Mouse (Mus musculus) frontal cortex, adult (tissue): Measurements from ENCODE around the gene Rps15a.

Experiments used
- ATAC-seq: cut with Nextera tagmentation; 2 replicates; pipeline ENCODE4 v1.9.2; 2017; ENCODE audit warnings: mild to moderate bottlenecking, moderate library complexity, mixed read lengths; ENCODE audit not compliant: low TSS enrichment

Gene Rps15a

DNA sequence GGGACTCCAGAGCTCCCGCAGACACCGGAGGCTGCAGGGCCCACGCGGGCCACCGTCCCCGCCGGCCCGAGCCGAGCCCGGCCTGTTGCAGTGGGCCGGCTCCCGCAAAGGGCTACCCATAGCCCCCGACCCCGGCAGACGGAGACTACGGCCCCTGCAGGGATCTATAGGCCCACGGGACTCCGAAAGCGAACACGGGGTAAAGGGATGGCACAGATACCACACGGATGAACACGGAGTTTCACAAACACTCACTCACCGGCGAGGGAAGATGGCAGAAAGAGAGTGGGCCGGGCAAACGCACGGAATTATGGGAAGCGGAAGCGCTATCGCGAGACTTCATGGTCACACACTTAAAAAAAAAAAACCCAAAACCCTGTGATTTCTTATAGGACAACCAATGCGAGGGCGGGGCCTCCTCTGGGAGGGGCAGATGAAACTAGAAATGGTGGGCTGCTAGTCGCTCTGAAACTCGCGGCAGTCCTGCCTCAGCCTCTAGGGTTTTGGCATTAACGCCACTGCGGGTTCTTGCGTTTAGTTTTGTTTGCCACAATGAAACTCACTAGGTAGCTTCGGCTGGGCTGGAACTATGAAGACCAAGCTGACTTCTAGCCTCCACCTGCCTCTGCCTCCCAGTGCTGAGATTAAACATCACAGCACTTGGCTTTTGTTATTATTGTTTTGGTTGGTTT is at the start of gene Rps15a:
Gene Rps15a (minus strand): TSS at position 312 of the 692 bp plus-strand sequence.
- peak; percentile 91 for ATAC-seq

DNA sequence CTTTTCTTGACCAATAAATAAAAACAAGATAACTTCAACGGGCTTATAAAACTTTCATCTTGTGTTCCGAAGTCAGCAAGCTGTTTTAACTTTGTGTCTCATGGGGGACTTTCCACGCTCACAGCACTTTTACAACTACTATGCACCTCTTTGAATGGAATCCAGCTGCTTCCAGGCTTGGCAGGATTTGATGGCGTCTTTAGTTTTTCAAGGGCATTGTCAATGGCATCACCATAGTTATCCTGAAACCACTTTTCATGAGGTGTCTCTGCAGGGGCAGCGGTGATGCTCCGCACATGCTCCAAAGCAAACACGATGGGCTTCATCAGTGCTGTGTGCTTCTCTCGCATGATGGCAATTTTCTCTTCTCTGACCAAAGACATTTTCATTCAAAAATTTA is 47.0 kb upstream of the Rps15a start:
- no peak for ATAC-seq

DNA sequence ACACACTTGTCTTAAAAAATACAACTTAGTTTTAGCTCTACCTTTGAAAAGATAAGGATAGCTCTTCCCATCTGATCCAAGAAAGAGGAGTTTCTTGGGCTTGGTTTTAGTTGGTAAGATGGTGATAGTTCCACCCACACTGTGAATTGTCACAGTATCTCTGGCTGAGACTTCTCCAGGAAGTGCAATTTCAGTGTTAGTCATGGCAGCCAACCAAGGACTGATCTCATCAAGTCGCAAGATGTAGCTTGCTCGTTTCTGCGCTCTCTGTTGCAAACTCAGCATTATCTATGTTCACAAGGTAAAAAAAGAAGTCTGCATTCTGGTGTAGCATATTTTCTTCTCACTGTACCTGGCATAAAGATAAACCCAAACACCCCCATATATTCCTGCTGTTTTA is 44.1 kb upstream of the Rps15a start:
- ATAC-seq: peak; percentile 99

DNA sequence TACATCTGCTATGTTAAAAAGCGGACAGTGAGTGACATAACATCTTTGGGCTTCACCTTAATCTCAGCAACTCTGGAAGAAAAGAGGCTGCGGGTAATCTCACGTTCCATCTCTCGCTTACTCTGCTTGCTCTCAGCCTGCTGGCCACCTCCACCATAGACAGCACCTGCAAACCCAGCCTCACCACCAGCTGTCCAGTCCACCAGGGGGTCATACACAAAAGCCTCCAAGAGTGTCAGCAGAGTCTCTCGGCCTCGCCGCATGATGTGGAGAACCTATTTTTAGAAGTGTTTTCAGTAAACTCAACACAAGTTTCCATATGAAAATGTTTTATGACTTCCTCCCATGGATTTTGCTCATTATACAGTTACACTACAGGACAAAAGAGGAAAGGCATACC is 40.5 kb upstream of the Rps15a start:
- ATAC-seq: no peak

DNA sequence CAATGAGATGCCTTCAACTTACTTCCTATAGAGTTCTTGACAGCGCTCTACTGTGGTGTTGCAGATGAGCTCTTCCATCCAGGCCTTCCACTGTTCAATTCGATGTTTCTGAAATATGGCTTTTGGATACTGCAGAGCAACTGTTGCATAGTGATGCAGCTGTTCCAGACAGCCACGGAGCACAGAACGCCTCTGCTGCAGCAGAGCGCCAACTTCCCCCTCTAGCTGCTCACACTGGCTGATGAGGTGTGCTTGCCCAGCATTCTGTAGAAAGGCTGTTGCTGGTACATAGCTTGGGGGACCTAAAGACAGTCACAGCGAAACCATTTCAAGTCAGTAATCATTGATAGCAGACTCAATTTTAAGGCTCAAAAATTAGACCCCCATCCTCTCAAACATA is 38.2 kb upstream of the Rps15a start:
- ATAC-seq: peak; percentile 95

DNA sequence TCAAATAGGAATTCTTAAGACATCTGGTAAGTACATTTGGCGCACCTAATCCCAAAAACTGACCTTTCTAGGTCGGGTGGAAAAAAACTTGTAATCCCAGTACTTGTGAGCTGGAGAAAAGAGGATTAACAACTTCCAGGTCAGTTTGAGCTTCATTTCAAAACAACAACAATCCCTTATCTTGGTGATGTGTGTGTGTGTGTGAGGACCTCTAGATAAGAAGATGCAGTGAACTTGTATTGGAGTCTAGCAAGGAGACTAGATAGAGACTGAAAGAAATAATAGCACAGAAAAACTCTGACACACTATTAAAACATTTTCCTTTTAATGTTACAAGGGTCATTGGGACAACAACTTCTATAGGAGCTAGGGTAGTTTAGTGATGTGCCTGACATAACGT is 27.6 kb upstream of the Rps15a start:
- ATAC-seq: no peak

DNA sequence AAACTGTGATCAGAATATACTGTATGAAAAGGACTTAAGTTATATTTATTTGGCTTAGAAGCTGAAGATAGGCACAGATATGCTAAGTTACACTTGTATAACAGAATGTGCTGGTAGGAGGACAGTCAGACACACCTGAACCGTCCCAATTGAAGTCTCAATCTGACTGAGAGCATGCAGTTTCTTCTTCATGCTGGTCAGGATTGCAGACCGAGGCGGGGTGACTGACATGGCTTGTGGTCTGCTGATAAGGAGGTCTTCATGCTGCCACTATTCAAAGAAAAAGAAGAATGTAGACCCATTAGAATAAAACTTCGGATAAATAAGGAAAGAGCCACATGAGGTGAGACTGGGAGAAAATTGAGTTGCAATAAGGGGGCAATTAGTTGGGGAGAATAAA is 27.1 kb upstream of the Rps15a start:
- no peak for ATAC-seq

DNA sequence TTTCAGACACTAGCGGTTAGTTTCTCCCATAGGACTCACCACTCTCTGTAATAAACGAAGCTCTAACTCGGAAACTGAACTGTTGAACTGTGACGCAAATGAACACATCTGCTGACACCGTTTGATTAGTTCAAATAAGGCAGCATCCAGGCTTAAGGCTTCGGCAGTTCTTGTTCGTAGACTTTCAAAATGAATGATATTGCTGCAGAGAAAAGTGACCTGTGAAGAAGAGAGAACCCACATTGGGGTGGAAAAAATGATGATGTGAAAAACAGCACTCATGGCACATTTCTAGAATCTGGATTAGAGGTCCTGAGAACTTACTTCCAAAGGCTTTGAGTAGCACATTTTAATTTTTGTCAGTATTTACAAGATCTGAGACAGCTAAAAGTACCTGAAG is 25.3 kb upstream of the Rps15a start:
- no peak for ATAC-seq

DNA sequence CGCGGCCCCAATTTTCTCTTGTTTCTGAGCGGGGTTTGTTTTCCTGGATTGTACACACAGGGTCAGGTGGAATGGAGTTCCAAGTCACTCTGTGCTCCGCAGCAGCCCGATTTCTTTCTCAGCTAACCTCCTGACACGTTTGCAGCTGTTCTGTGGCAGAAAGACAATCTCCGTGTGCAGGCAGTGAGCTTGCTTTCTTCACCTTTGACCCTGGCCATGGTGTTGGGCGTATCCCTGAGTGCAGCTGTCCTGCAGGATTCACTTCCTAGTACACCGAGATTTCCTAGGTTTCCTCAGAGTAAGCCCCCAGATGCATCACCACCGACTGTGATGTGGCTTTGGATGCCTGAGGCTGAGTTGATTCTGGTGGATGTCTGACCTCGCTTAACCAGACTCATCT is 19.1 kb upstream of the Rps15a start:
- no peak for ATAC-seq

DNA sequence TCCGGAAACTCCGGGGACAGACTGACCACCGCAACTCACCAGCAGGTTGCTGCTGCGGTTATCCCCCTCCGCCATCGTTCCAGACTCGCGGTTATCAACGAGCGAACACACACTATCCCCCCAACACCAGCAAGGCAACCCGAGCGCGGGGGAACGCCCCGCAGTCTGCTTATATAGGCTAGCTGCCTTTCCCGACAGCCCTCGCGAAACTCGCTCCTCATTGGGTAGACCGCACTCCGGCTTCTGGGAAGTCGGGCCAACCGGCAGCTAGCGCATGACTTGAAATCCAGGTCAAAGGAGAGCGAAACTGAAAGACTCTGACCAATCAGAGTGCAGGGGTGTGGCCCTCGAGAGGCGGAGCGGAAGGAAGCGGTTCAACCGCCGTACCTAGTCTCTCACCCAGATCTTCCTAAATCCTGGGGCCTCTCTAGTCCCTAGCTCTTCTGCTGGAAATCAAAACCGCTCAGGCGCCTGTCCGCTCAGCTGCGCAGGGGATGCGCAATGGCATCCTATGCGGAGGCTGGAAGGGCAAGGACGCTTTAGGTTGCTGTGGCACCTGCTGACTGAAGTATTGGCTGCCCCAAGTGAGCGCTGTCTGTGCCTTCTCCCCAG is 13.5 kb upstream of the Rps15a start, which contains the start of gene Arl6ip1:
Gene Arl6ip1 (minus strand): TSS at position 233 of the 612 bp plus-strand sequence.
- ATAC-seq: peak; percentile 98

DNA sequence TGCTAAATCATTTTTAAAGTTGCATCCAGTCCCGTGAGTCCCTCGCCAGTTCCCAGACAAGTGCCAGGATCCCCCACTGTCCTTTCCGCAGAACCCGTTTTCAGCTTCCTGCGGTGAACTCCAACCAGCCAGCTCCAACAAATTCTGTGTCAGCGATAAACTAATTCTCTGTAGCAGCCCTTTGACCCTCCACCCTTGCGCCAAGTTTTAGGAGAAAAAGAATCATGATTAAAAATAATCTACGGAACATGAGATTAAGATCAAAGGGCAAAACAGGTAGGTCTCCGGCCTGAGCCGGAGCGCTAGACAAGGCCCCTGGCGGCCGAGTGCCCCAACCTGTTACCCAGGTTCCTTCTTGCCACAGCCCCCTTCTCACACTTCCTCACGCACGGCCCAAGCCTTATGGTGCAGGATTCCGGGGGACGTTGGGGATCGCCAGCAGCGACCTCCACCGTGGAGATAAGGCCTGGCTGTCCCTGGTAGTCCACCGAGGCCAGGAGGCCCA is 13.0 kb upstream of the Rps15a start:
- peak; percentile 25; the same call in 1 of the 2 replicates for ATAC-seq

DNA sequence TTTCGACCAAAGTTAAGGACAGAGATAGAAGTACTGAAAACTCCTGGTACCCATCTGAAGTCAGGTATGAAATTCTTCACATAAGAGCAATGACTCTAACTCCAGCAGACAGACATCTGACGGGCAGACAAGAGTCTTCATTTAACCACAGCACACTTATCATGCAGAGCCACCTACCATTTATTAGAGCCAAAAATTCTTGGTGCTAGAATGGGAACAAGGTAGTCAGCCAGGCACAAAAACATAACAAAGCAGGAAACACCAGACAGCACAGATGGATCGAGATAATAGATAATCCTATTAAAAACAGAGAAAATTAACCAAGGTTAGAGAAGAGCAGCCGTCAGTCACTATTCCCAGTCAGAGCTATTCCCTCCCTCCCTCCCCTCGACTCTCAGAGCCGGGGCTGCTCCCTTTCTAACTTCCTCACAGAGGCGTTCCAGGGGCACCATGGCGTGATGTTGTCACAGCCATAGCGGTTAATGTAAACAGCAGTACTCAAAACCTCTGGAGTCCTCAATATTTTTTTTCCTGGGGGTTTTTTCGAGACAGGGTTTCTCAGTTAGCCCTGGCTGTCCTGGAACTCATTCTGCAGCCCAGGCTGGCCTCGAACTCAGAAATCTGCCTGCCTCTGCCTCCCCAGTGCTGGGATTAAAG is 10.4 kb upstream of the Rps15a start:
- ATAC-seq: no peak

DNA sequence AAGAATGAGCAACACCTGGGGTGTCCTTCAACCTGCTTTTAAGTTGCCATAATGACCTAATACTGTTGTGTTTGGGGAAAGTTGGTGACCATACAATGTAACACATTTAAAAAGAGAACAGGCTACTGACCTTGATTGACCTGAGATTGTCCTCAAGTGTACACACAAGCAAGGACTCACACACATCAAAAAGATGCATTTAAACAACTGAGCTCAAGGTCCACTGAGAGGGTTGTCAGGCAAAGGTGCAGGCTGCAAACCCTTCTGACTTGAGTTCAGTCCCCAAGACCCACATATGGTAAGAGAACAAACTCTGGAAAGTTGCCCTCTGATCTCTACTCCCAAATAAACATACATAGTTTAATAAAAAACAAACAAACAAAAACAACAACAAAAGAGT is 9.7 kb upstream of the Rps15a start:
- no peak for ATAC-seq

DNA sequence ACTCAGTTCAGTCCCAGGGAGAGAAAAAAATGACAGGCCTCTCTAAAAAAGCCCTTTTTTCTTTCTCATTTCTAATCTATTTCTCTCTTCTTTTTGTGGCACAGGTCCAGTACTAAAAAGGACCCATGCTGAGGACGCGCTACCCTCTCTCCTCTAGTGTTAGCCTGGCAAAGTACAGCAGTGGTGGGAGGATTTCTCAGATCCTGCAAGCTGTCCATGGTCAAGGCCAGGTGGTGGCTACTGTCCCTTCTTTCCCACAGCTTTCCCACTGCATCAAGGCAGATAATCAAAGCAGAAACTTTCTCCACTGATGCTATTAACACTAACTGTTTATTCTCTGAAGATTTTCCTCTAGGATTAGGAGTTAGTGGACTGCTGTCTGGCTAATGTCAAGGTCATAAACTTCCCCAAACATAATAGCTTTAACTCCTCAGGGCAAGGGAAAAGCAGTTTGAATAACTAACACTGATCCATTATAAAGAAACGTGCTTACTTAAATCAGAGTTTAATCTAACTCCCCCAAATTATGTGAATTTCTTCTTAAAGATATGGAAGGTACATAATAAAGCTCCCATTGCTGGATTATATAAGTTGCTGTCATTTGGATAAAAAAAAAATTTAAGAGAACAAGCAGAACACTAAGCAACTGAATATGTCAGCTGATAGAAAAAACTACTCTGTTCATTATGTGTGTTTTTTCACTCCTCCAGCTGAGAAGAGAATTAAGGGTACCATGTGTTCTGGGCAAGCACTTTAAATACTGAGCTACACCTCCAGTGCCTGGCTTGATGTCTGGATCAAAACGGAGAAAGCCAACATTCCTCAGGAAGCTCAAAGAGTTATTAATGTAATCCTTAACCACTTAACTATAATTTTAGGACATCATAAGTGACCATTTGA is 7.8 kb upstream of the Rps15a start:
- ATAC-seq: peak; percentile 71

DNA sequence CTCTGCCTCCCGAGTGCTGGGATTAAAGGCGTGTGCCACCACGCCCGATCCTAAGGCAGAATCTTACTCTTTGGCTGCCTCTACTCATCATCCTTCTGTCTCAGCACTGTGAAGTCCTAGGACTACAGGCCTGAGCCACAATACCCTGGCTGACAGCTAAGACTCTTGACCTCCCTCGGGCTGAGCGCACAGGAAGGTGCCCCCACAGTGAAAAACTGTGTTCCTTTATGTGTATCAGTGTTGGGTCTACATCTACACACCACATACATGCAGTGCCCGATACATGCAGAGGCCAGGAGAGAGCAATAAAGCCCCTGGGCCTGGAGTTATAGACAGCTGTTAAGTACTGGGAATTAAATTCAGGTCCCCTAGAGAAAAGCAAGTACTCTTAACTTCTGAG is 6.2 kb upstream of the Rps15a start:
- ATAC-seq: no peak

DNA sequence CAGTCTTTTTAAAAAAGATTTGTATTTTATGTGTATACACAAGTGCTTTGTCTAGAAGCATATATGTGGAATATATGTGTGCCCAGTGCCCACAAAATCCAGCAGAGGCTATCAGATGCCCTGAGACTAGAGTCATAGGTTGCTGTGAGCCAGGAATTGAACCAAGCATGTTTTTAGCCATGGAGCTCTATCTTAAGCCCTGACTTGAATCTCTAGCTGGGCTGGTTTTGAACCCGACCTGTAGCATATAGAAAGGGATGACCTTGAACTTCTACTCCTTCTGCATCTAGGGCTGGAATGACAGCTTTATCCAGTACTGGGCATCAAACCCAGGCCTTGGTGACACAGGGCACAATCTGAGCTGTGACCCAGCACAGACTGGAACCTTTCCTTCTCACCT is 4.7 kb upstream of the Rps15a start:
- ATAC-seq: no peak

DNA sequence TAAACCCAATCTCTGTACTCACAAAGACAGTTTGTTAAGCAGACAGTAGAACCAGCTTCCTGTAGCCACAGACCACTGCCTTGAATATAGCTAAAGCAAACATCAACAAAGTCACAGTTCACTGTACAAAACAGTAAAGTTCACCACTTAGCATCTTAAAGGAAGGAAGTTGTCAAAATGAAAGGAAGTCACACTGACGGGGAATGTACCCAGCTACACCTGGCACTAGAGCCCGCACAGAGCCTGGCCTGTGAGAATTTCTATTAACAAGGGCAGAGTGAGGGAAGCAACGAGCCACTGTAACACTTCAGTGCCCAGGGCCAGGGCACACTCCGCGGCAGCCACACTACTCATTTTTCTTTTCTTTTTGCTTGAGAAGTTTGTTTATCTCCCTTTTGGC is 4.0 kb upstream of the Rps15a start:
- no peak for ATAC-seq

DNA sequence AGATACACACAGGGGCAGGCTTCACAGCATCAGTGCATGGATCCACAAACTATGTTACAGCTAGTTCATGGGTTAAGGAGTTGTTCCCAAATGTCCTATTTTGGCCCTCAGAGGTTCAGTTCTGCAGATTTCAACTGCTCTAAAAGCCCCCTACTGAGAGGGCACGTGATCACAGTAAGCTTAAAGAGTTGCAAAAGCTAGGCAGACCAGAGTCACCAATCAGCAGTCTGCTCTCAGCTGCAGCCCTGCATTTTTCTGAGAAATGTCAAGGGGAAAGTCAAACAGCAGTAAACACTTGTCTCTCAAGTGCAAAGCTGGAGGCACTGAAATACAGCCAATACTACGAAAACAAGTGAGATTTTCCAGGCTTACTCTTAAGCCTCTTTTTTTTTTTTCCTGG is 3.2 kb upstream of the Rps15a start:
- ATAC-seq: no peak

DNA sequence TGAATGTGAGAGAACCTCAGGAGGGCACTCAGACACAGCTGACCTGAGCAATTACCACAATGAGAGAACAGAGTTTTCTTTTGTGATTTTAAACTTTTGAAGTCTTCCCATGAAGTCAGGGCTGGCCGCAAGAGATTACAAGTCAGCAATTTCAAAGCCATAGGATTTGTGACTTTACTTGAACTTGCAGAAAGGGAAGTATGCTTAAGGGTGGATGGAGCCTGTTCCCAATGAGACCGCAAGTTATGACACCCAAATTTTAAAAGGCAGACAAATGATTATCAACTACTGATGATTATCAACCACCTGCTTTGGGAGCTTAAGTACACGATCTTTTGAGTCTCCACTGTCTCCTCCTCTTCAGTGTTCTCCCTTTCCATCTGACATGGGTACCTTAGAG is 2.4 kb upstream of the Rps15a start:
- ATAC-seq: no peak

DNA sequence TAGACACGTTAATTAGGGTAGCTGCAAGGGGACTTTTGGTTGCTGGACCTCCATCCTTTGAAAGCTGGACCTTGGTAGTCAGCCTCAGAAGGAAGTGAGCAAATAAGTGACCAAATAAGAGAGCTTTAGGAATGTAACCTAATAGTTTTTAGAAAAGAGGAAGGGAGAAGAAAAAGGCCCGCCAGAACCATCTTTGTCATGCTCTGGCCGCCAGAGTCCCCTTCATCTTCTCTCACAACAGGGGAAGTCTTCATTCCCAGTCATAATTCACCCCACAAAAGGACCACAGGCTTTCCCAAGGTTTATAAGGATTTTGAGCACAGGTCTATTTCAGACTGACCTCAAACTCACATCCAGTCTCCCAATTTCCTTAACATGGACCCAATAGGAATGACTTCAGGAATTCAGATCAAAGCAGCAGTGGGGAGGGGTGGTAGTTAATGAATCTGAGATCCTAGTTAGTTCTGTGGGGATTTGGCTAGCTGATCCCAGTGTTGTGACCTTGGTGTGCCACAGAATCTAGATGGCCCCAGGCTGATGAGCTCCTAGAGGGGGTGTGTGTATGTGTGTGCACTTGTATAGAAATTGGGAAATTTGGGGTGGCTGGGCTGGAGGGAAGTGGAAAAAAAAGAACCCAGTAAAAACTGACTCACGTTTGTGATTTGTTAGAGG is 1.7 kb upstream of the Rps15a start:
- no peak for ATAC-seq

DNA sequence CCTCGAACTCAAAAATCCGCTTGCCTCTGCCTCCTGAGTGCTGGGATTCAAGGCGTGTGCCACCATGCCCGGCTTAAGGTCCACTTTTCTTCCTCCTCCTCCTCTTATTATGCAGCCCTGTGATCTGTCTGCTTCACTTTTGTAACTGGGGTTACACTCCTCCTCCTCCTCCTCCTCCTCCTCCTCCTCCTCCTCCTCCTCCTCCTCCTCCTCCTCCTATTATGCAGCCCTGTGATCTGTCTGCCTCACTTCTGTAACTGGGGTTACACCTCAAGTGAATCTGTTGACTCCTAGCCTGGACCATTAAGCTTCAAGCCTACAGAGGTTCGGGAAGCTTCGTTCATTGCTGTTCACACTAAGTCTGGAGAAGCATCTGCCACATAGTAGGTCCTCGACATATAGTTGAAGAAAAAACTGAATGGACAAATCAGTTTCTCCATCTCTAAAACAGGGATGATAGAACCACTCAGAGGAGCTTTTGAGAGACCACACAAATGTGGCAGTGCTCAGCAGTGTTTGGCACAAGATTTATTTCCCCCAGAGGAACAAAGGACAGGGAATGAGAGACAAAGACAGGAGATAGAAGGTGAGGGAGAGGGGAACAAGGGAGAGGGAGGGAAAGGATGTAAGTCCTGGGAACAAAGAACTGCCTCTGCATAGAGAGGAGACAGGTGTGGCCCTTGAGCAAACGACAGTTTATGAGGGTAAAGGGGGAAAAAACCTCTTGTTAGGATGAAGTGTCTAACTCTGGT is 975 bp upstream of the Rps15a start:
- no peak for ATAC-seq
